Mouse (Mus musculus) urinary bladder, postnatal 25 days (tissue): ENCODE measurements around the gene Gng12.
"Not testable (repeated sequence)": the region's sequence is repeated elsewhere in the genome, so short reads cannot be mapped to it uniquely, and the experiment has no call there.

Experiments used
- DNase-seq: peaks from one replicate; pipeline ENCODE4 v3.0.0; 2022; ENCODE audit warnings: low spot score

Gene Gng12

DNA sequence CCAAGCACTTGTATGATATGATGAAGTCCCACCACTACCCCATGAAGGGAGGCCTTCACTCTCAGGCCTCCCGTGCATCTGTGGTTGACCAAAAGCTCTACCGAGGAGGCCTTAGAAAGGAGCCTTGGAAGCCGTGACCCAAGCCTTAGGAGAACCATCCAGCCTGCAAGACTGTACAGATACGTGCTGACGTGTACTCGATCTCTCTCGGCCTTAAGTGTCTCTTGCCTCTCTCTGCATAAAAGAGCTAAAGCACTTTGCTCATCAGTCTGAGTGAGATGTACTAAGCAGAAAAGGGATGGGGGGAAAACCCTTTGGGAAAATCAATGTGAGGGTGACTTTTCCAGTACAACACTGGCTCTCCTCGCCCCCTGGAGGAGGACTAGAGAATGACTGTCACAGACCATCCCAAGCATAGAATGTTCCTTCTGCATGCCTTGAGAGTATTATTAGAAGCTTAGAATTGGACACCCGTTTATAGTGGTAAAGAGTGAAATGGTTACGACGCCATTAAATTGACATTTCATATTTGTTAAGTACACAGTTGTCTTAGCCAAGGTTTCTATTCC is 59.0 kb downstream of the Gng12 start:
- DNase-seq: peak; percentile 41

DNA sequence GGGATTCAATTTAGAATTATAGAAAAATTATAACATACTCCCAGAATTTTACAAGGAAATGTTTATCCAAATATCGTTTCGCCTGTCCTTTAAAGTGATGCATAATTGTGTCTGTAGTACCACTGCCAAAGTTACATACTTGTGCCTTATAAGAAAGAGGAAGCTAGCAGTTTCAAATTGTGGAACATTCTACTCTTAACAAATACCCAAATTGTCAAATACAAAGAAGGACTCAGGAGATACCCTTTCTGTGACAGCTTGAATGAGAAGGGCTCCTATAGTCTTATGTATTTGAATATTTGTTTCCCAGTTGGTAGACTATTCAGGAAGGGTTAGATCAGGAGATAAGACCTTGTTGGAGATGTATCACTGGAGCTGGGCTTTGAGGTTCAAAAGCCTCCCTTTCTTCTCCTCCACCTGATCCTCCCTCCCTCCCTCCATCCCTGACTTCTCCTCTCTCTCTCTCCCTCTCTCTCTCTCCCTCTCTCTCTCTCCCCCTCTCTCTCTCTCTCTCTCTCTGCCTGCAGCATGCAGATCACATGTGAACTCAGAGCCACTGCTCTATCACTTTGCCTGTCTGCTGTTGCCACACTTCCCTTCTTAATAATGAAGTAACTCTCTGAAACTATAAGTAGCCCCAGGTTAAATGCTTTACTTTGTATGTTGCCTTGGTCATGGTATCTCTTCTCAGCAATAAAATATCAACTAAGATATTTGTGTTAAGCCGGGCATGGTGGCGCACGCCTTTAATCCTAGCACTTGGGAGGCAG is 62.5 kb downstream of the Gng12 start:
- DNase-seq: no peak

DNA sequence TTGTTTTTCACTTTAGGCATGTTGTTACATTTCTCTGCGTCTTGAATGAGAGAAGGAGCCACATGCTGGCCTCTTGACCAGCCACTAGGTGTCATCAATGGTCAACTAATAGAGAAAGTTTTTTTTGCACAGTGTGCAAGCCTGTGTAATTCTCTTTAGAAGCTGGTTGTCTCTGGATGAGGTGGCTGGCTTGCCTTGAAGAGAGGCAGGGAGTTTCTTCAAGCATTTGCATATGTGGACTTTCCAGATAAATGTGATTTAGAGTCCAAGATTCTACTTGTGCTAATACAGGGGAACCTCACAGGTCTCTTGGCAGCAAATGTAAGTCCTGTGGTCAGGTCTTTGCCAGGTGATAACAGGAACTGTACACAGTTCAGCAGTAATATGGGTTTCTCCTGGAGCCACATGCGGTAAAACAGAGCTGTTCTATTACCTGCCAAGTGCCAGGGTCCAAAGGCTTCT is 66.4 kb downstream of the Gng12 start:
- DNase-seq: no peak

DNA sequence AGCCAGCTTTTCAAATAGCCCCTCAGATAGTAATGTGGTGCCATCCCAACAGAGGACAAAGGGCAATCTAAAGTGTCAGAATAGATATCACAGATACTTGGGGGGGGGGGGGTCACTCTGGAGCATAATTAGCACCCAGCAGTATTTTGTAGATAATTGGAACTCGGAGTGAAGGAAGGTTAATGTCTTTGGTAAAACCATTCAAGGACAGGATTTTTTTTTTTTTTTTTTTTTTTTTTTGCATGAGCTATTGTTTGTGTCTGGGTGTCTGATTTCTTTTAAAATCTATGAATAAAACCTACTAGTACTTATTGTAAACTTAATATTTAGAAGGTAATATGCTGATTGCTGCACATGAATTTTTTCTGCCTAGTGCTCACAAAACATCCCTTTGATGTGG is 66.9 kb downstream of the Gng12 start:
- DNase-seq: no peak

DNA sequence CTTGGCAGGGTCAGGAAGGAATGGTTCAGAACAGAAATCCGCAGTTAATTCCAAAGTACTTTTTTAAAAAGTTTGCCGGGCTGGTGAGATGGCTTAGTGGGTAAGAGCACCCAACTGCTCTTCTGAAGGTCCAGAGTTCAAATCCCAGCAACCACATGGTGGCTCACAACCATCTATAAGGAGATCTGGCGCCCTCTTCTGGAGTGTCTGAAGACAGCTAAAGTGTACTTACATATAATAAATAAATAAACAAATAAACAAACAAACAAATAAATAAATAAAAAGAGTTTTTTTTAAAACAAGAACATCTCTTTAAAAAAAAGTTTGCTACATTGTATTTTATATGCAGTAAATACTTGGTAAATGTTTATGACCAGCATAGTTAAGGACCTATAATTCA is 67.5 kb downstream of the Gng12 start:
- DNase-seq: not testable (repeated sequence)

DNA sequence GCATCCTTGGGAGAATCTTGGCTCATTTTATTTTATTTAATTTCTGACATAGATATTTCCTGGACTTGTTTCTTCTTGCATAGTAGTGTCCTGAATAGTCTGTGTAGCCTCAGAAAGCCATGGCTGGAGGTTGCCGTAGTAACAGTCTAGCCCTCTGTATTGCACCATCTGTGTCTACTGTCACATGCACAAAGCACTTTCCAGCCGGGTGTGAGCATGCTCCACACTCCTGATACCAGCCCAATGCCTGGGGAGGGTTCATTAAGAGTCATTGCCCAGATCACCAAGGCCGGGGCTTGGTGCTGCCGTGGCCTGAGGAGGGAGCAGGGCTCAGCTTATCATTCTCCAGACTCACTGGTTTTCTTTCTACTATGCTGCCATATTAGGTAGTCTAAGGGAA is 68.0 kb downstream of the Gng12 start:
- no peak for DNase-seq

DNA sequence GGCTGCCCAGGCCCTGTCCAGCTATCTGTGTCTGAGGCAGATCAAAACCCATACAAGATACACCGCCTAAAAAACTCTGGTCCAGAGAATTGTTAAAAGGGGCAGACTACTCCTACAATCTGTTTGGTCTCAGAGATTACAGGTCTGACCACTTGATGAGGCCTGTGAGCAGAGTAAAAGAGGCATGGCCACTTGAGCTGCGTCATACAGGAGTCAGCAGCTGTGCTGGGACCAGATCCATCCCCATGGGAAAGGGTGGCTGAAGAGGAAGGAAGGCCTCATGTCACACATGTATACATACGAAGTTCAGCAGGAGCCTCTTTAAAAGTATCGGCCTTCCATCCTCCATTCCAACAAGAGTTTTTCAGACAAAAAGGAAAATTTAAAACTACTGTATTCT is 69.0 kb downstream of the Gng12 start:
- DNase-seq: no peak

DNA sequence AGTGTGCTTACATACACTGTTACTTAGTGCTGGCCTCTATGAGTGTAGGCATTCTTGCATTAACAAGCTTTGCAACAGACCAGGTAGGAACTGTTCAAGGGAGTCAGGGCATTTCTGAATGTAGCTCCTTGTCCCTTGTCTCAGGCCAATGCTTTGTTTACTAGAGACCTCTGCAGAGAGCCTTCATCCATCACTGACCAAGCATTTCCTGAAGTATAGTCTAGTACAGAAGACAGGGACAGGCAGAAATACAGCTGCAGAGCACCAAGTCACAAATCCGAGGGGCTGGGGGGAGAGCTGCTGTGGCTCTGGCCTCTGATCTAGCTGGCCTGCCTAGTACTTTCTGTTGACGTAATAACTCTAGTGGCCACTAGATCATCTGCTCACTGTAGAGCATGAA is 71.6 kb downstream of the Gng12 start:
- DNase-seq: no peak

DNA sequence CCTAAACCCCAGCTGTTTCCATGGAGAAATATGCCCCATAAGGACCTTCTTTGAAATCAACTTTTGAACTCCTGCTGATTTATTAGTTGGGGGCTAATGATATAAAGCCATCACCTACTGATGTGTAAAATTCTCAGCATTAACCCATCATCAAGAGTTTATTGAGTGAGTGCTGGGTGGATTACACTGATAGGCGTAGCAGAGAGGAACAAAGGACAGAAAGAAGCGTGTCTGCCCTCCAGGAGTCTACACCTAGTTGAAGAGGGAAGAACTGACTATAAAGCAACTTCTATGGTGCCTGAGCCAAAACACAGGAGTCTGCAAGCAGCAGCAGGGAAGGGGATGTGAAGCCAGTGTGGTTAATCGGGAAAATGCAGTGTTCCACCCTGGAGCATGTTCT is 73.2 kb downstream of the Gng12 start:
- DNase-seq: no peak

DNA sequence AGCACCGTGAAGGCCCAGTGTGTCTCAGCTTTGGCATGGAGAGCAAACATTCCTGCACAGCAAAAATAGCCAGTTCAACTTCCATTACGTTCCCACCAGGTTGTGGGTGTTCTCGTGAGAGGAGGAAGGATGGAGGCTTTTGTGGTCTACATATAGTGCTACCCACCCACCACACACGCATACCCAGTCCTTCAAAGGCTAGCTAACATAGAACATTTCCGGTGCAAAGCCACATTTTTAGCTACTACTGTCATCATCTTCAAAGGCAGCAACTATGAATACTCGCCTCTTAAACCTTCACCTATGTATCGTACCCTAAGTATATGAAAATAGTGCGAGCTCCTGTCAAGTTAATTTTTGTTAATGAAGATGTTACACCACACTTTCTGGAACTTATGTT is 76.1 kb downstream of the Gng12 start:
- no peak for DNase-seq

DNA sequence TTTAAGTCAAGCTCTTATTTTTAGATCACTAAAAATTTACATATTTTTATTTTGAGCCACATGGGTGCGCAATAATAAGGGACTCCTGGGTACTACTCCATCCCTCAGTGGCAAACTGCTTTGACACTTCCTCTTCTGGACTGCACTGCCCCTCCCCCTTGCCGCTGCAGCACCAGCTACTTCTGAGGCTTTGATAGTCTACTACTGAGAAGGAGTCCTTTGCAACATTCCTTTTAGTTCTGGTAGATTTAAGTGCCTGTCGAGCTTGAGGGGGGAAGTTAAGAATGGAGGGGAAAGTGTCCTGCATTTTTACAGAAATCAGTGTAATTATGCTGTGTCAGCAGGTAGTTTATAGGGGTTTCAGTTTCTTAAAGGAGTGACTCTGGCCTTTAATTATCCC is 77.0 kb downstream of the Gng12 start:
- no peak for DNase-seq

DNA sequence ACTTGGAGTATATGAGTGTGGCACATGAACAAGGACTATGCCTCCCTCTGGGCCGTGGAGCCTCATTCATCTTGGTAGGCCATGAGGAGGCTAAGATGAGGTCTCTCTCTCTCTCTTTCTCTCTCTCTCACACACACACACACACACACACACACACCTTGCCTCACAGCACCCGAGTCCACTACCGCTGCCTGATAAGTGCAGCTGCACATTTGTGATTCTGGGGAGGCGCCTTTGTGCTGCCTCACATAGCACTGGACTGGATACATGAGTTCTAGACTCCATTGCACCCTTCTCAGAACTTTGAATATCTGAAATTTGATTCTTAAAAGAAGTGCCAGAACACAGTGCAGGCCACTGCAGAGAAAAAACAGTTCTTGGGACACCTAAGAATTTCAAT is 79.3 kb downstream of the Gng12 start:
- DNase-seq: no peak

DNA sequence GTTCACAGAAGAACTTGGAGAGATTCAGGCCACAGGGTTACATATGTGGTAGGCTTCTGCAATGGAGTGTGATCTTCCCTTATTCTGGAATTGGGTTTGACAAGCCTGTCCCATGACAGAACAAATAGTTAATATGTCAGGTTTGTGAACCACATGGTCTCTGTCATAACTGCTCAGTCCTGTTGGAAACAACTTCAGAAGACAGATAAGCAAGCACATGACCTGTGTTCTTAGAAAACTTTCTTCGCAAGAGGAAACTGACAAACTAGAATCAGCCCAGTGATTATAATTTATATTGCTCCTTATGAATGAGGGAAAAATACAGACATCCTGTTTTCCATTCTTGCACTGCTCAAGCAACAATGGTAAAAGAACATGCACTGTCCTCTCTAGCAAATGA is 83.0 kb downstream of the Gng12 start:
- no peak for DNase-seq

DNA sequence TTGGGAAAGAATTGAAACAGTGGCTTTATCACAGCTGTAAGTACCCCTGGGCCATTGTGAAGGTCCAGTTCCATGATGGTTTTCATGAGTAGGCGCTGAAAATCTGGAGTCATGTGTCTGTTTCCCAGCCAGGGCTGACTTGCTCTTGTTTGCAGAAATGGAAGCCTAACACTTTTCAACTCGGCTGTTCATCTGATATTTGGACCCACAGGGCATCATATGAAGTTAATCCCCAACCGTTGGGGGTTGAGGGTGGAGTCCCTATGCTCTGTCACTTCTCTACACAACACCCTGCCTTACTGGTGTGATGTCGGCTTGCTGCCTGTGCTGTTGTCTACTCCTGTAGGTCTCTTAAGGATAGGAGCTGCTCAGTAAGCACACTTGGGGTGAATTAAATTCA is 83.8 kb downstream of the Gng12 start:
- no peak for DNase-seq

DNA sequence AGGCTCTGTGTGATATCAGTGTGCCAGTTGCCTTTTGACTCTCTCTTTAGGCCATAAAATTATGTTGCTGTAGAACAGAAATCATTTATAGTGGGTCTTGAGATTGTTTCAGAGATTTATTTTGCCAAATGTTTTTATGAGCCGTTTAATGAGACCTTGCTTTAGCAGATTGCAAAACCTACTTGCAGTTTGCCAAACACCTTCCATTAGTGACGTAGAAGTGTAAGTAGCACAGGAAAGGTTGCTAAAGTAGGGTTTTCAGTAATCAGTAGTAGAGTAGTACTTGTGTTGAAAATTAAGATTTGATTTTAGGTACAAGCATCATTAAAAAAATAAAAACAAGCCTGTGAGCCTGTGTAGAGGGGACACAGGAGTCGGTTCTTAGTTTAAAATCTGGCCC is 85.2 kb downstream of the Gng12 start:
- no peak for DNase-seq

DNA sequence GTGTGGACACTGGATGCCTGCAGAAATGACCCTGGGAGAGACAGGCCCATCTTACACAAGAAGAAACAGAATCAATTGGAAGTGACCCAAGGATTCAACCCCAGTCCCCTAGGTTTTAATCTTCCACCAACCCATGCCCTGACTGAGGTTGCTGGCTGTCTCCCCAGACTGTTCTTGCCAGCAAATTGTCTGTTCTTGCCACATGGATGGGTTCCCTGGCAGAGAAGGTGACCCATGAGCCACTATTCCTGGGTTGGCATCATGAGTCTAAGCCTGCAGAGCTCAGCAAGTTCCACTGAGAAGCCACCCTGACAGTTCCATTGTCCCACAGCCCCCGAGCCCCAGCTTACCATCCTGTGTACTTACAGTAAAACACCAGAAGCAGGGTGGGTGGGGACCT is 85.7 kb downstream of the Gng12 start:
- DNase-seq: no peak

DNA sequence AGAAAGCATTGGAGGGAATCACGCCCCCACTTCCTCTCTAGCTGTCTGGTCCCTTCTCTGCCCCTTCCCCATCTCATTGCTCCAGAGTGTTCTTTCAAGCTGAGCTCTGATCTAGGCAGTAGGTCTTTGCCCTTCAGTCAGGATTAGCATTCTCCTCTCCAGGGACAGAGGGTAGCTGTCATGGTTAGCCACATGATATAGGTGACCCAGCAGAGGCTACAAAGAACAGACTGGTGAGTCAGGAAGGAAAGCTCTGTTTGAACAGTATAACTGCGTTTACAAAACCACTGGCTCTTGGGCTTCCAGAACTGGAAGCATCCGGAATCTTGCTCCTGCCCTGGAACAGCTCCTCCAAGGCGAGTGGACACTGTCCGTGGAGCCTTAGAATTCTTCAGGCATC is 87.9 kb downstream of the Gng12 start:
- no peak for DNase-seq

DNA sequence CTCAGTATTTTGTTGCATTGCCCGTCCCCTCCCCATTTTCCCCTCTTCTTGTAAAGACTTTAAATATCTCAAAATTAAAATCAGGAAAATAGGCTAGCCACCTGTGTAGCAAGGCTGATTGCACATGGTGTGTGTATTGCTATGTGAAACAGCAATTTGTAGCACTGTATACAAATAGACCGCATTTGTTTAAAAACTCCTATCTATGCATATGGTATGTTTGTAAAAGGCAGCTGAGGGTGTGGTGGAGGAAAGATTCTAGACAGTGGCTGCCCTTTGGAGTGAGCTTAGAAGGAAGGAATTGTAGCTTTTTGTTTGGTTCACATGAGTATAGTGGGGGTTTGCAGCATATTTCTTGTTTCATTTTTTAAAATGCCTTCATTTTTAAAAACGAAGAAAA is 88.5 kb downstream of the Gng12 start:
- no peak for DNase-seq

DNA sequence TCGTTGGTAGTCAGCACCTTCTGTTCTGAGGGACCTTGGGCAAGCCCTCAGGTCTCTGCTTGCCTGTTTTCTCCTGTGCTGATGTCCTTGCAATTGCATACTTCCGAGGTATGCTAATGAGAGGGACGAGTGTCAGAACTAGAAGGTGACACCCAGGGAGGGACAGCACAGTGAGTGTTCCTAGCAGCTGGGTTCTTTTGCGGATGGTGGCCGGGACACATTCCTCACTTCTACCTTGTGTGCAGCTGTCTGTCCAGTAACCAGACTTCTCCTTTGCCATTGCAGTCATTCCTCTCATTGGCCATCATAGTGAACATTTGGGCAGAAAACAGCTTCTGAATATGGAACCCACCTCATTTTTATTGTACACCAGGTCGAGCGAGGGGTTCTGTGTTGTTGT is 89.3 kb downstream of the Gng12 start:
- DNase-seq: no peak

DNA sequence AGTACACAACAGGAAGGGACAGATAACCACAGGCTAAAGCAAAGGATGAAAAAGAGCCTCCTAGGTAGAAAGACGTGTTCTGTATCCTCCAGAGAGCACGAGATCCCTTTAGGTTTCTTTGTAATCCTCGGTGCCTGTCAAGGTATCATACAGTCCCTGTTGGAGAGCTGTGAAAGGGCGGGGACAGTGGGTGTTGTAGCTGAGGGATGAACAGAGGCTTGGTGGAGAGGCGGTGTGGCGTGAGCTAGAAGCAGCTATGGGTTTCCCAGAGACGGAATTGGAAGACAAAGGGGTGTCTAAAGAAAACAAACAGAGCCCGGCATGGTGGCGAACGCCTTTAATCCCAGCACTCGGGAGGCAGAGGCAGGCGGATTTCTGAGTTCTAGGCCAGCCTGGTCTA is 89.9 kb downstream of the Gng12 start:
- DNase-seq: no peak

DNA sequence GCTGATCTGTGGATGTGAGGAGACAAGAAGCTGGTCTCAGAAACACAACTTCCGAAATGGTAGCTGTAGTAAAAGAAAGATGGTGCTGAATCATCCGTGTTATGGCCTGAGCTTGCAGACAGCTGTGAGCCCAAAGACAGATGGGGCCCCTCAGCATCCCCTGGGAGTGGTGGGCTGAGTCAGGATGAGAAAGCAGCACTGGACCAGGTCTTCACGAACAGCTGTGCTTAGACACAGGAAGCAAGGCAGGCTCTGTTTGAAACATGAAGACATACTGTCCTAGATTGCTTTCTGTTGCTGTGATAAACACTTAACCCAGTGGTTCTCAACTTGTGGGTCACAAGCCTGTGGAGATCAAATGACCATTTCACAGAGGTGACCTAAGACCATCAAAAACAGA is 91.4 kb downstream of the Gng12 start:
- DNase-seq: no peak

DNA sequence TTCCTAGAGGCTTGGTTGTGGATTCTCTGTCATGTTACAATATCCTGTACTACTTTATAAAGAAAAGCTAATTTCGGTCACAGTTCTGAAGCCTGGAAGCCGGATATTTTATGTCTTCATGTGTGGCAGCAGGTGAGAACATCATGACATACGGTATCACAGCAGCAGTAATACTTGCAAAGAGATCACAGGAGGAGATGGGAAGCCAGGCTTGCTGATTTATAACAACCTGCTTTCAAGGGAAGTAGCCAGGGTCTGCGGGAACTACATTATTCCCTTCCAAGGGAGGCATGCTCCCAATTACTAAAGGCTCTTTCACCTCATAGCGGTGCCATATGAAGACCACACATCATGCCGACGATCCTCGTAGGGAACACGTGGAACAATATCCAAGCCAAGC is 92.2 kb downstream of the Gng12 start:
- DNase-seq: no peak

DNA sequence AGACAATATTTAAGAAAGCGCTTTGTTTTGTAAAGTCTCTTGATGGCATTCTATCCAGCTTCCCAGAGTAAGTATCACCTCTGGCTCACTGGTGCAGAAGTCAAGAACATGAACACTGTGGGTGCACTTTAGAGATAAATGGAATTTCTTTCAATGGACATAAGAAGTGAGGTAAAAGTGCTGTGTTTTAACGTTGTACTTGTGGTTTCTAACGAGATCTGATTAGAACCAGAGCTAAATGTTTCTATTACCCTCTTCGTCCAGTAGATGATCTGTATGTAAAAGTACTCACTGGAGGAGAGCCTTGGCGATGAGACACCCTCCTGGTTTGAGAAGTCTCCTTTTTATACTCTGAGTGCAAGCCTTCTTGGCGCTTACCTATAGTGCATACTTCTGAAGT is 92.8 kb downstream of the Gng12 start:
- DNase-seq: no peak

DNA sequence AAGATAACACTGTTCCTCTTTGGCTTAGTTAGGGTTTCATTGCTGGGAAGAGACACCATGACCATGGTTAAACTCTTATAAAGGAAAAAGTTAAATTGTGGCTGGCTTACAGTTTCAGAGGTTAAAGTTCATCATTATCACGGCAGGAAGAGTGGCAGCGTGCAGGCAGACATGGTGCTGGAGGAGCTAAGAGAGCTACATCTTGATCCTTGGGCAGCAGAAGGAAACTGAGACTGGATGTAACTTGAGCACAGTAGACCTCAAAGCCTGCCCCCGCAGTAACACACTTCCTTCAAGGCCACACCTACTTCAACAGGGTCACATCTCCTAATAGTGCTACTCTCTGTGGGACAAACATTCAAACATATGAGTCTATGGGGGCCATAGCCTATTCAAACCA is 93.3 kb downstream of the Gng12 start:
- no peak for DNase-seq
